Mouse (Mus musculus): ENCODE results near the gene Tsg101. TPM values are rescaled to one million over a fixed set of nuclear protein-coding genes. Genes with fewer than 3 reads are reported as not detected.
"Not testable (repeated sequence)": the region's sequence is repeated elsewhere in the genome, so short reads cannot be mapped to it uniquely, and the experiment has no call there.

Gene Tsg101
- polyA plus RNA-seq, 1 experiment from 2014 or later = 317 TPM

GRCm38 (mm10) chr7:46922075-46922474 lies 2.3 kb upstream of the Tsg101 start:
- peaks cover 6% of the 10 kb centered on the region; the same call in 1 of the 2 replicates for H3K36me3 ChIP-seq
- H3K27ac ChIP-seq (replicated peaks) = no peak overlapping the region
- no peak overlapping the region for H3K4me3 ChIP-seq (replicated peaks)
- peaks cover 26% of the 10 kb centered on the region for H3K4me1 ChIP-seq
- WGBS = 54% methylated on average over 4 of the region's 4 CpGs
- ATAC-seq (ENCODE audit: low FRiP score) = no peak
- H3K9me3 ChIP-seq (replicated peaks) = no peaks in the 10 kb centered on the region
- no peaks in the 10 kb centered on the region for H3K27me3 ChIP-seq (replicated peaks)
- no peak overlapping the region for H3K4me2 ChIP-seq
- H3K9ac ChIP-seq (replicated peaks) = no peak overlapping the region

GRCm38 (mm10) chr7:46918678-46919371 lies 944 bp downstream of the Tsg101 start:
- peaks cover 38% of the 10 kb centered on the region for H3K4me1 ChIP-seq
- H3K9ac ChIP-seq (replicated peaks) = peak overlapping the region; percentile 96
- peak overlapping the region; percentile 96 for H3K4me3 ChIP-seq (replicated peaks)
- H3K36me3 ChIP-seq = no peaks in the 10 kb centered on the region; the same call in 1 of the 2 replicates
- no peaks in the 10 kb centered on the region for H3K27me3 ChIP-seq (replicated peaks)
- peak overlapping the region; percentile 96; the same call in 1 of the 2 replicates for H3K27ac ChIP-seq (replicated peaks)
- 19% methylated on average over 13 of the region's 13 CpGs for WGBS
- no peak for ATAC-seq (ENCODE audit: low FRiP score)
- H3K4me2 ChIP-seq = peak overlapping the region; percentile 75
- no peaks in the 10 kb centered on the region for H3K9me3 ChIP-seq (replicated peaks)

- no peak overlapping the region for H3K4me2 ChIP-seq
- H3K9ac ChIP-seq (replicated peaks) = no peak overlapping the region
- peaks cover 12% of the 10 kb centered on the region for H3K36me3 ChIP-seq
- H3K4me1 ChIP-seq = peaks cover 38% of the 10 kb centered on the region
- 94% methylated on average over 3 of the region's 3 CpGs for WGBS
- H3K9me3 ChIP-seq (replicated peaks) = no peaks in the 10 kb centered on the region
- H3K4me3 ChIP-seq (replicated peaks) = no peak overlapping the region
- H3K27me3 ChIP-seq (replicated peaks) = no peaks in the 10 kb centered on the region
- ATAC-seq (ENCODE audit: low FRiP score) = no peak
- H3K27ac ChIP-seq (replicated peaks) = no peak overlapping the region
Observed at GRCm38 (mm10) chr7:46916376-46916775, 3.4 kb downstream of the Tsg101 start.

- Histone ChIP-seq H3K9ac (replicated peaks) (no peak overlapping the region), H3K27ac (replicated peaks) (no peak overlapping the region), H3K4me3 (replicated peaks) (no peak overlapping the region), H3K4me2 (no peak overlapping the region), H3K9me3 (replicated peaks) (no peaks in the 10 kb centered on the region), H3K4me1 (peaks cover 5% of the 10 kb centered on the region), H3K36me3 (peaks cover 60% of the 10 kb centered on the region), H3K27me3 (replicated peaks) (no peaks in the 10 kb centered on the region)
- no peak for ATAC-seq (ENCODE audit: low FRiP score)
- 94% methylated on average over 3 of the region's 3 CpGs for WGBS
Observed at GRCm38 (mm10) chr7:46911250-46911649, 8.5 kb downstream of the Tsg101 start.

- Histone ChIP-seq H3K27ac (replicated peaks) (no peak overlapping the region), H3K36me3 (peaks cover 64% of the 10 kb centered on the region), H3K4me3 (replicated peaks) (no peak overlapping the region), H3K4me2 (no peak overlapping the region), H3K27me3 (replicated peaks) (no peaks in the 10 kb centered on the region), H3K9me3 (replicated peaks) (no peaks in the 10 kb centered on the region), H3K9ac (replicated peaks) (no peak overlapping the region), H3K4me1 (no peaks in the 10 kb centered on the region)
- WGBS = 92% methylated on average over 3 of the region's 3 CpGs
- ATAC-seq (ENCODE audit: low FRiP score) = no peak
Observed at GRCm38 (mm10) chr7:46899343-46899742, 20.4 kb downstream of the Tsg101 start.

- WGBS = 98% methylated on average over 3 of the region's 3 CpGs
- Histone ChIP-seq H3K27me3 (replicated peaks) (no peaks in the 10 kb centered on the region), H3K36me3 (peaks cover 64% of the 10 kb centered on the region), H3K9me3 (replicated peaks) (no peaks in the 10 kb centered on the region), H3K27ac (replicated peaks) (no peak overlapping the region), H3K9ac (replicated peaks) (no peak overlapping the region), H3K4me1 (no peaks in the 10 kb centered on the region), H3K4me2 (no peak overlapping the region), H3K4me3 (replicated peaks) (no peak overlapping the region)
- ATAC-seq (ENCODE audit: low FRiP score) = no peak
Observed at GRCm38 (mm10) chr7:46895511-46895910, 24.3 kb downstream of the Tsg101 start.

GRCm38 (mm10) chr7:46883304-46883703 lies 36.5 kb downstream of the Tsg101 start:
- no peaks in the 10 kb centered on the region for H3K9me3 ChIP-seq (replicated peaks)
- H3K27me3 ChIP-seq (replicated peaks) = no peaks in the 10 kb centered on the region
- ATAC-seq (ENCODE audit: low FRiP score) = no peak
- peaks cover 31% of the 10 kb centered on the region for H3K36me3 ChIP-seq
- H3K4me2 ChIP-seq = no peak overlapping the region
- no peaks in the 10 kb centered on the region for H3K4me1 ChIP-seq
- H3K27ac ChIP-seq (replicated peaks) = no peak overlapping the region
- 93% methylated on average over 3 of the region's 3 CpGs for WGBS
- no peak overlapping the region for H3K9ac ChIP-seq (replicated peaks)
- no peak overlapping the region for H3K4me3 ChIP-seq (replicated peaks)

- not testable (repeated sequence) for H3K4me2 ChIP-seq; H3K4me1 ChIP-seq; H3K9me3 ChIP-seq (replicated peaks); H3K9ac ChIP-seq (replicated peaks); ATAC-seq (ENCODE audit: low FRiP score); H3K27me3 ChIP-seq (replicated peaks); H3K27ac ChIP-seq (replicated peaks); H3K4me3 ChIP-seq (replicated peaks)
- H3K36me3 ChIP-seq = peaks cover 17% of the 10 kb centered on the region
- WGBS = 84% methylated on average over 8 of the region's 8 CpGs
Observed at GRCm38 (mm10) chr7:46881941-46882340, 37.8 kb downstream of the Tsg101 start.

GRCm38 (mm10) chr7:46880992-46881391 lies 38.8 kb downstream of the Tsg101 start:
- no peak overlapping the region for H3K4me3 ChIP-seq (replicated peaks)
- H3K9me3 ChIP-seq (replicated peaks) = no peaks in the 10 kb centered on the region
- WGBS = 96% methylated on average over 2 of the region's 2 CpGs
- H3K36me3 ChIP-seq = peaks cover 9% of the 10 kb centered on the region
- no peak overlapping the region for H3K27ac ChIP-seq (replicated peaks)
- H3K4me2 ChIP-seq = no peak overlapping the region
- H3K9ac ChIP-seq (replicated peaks) = no peak overlapping the region
- ATAC-seq (ENCODE audit: low FRiP score) = no peak
- no peaks in the 10 kb centered on the region for H3K27me3 ChIP-seq (replicated peaks)
- H3K4me1 ChIP-seq = no peaks in the 10 kb centered on the region

- H3K4me3 ChIP-seq (replicated peaks) = no peak overlapping the region
- no peak overlapping the region for H3K4me2 ChIP-seq
- no peaks in the 10 kb centered on the region for H3K27me3 ChIP-seq (replicated peaks)
- no peak for ATAC-seq (ENCODE audit: low FRiP score)
- WGBS = 97% methylated on average over 5 of the region's 5 CpGs
- no peaks in the 10 kb centered on the region for H3K4me1 ChIP-seq
- H3K36me3 ChIP-seq = peaks cover 6% of the 10 kb centered on the region
- no peak overlapping the region for H3K27ac ChIP-seq (replicated peaks)
- H3K9ac ChIP-seq (replicated peaks) = no peak overlapping the region
- no peaks in the 10 kb centered on the region for H3K9me3 ChIP-seq (replicated peaks)
Observed at GRCm38 (mm10) chr7:46879851-46880250, 39.9 kb downstream of the Tsg101 start.

GRCm38 (mm10) chr7:46877255-46877654 lies 42.5 kb downstream of the Tsg101 start:
- Histone ChIP-seq H3K4me2 (no peak overlapping the region), H3K27me3 (replicated peaks) (no peaks in the 10 kb centered on the region), H3K9me3 (replicated peaks) (no peaks in the 10 kb centered on the region), H3K27ac (replicated peaks) (no peak overlapping the region), H3K36me3 (no peaks in the 10 kb centered on the region), H3K4me1 (no peaks in the 10 kb centered on the region), H3K9ac (replicated peaks) (no peak overlapping the region), H3K4me3 (replicated peaks) (no peak overlapping the region)
- WGBS = 88% methylated on average over 6 of the region's 6 CpGs
- ATAC-seq (ENCODE audit: low FRiP score) = no peak

- Histone ChIP-seq H3K9me3 (replicated peaks) (no peaks in the 10 kb centered on the region), H3K4me1 (no peaks in the 10 kb centered on the region), H3K27ac (replicated peaks) (no peak overlapping the region), H3K9ac (replicated peaks) (no peak overlapping the region), H3K4me2 (no peak overlapping the region), H3K4me3 (replicated peaks) (no peak overlapping the region), H3K36me3 (no peaks in the 10 kb centered on the region), H3K27me3 (replicated peaks) (no peaks in the 10 kb centered on the region)
- WGBS = 71% methylated on average over 4 of the region's 4 CpGs
- no peak for ATAC-seq (ENCODE audit: low FRiP score)
Observed at GRCm38 (mm10) chr7:46876841-46877240, 42.9 kb downstream of the Tsg101 start.

Measured in neural tube, embryonic 15.5 days (tissue).